Comparison of ENCODE assay signal across 8 mouse cellular contexts in genomic region chr4:117131890-117132793, GRCm38 (mm10). TPM values are rescaled to one million over a fixed set of nuclear protein-coding genes. Genes with fewer than 3 reads are reported as not detected.
DNase-seq lines count a peak whose midpoint lies in the region; ATAC-seq lines count a peak whose summit lies in the region.

No protein-coding gene starts in this region.

- WGBS in embryonic facial prominence, embryonic 10.5 days, result 6% methylated on average over 7 of the region's 7 CpGs
- WGBS in limb, embryonic 12.5 days, result 24% methylated on average over 7 of the region's 7 CpGs

- H3K9ac ChIP-seq in limb, embryonic 12.5 days (replicated peaks), result no peak overlapping the region

- H3K4me1 ChIP-seq in embryonic facial prominence, embryonic 10.5 days, result peaks cover 52% of the 10 kb centered on the region
- peaks cover 19% of the 10 kb centered on the region for H3K4me1 ChIP-seq in limb, embryonic 12.5 days (replicated peaks)

- peak; percentile 67 for DNase-seq in layer of hippocampus, adult 9-11 months
- no peak for DNase-seq in layer of hippocampus, postnatal 25 days (ENCODE audit: extremely low spot score in 1 of 2, low spot score in 1 of 2)
- DNase-seq in embryonic facial prominence, embryonic 10.5 days (ENCODE audit: low spot score), result peak; percentile 72
- peak; percentile 86 for DNase-seq in retina, embryonic 14.5 days (ENCODE audit: low spot score)
- DNase-seq in layer of hippocampus, adult 8-10 months (ENCODE audit: low spot score in 2 of 2), result no peak
- DNase-seq in kidney, adult 9 months, result no peak

- H3K4me2 ChIP-seq in limb, embryonic 12.5 days, result peak overlapping the region; percentile 95

- peaks cover 45% of the 10 kb centered on the region for H3K27me3 ChIP-seq in embryonic facial prominence, embryonic 10.5 days (replicated peaks; ENCODE audit: low read depth, poor library complexity, severe bottlenecking)
- peaks cover 35% of the 10 kb centered on the region for H3K27me3 ChIP-seq in limb, embryonic 12.5 days

- ATAC-seq in limb, embryonic 12.5 days (ENCODE audit: insufficient number of reproducible peaks, insufficient read depth, low FRiP score, low TSS enrichment, low read depth), result no peak
- no peak for ATAC-seq in inflammation-experienced regulatory T-cells, adult 6 months

- H3K9me3 ChIP-seq in embryonic facial prominence, embryonic 10.5 days, result no peaks in the 10 kb centered on the region
- H3K9me3 ChIP-seq in limb, embryonic 12.5 days, result no peaks in the 10 kb centered on the region

- H3K27ac ChIP-seq in embryonic facial prominence, embryonic 10.5 days (replicated peaks), result peak overlapping the region; percentile 49
- no peak overlapping the region for H3K27ac ChIP-seq in limb, embryonic 12.5 days

- H3K4me3 ChIP-seq in embryonic facial prominence, embryonic 10.5 days, result peak overlapping the region; percentile 92
- peak overlapping the region; percentile 85 for H3K4me3 ChIP-seq in limb, embryonic 12.5 days (replicated peaks)

- H3K36me3 ChIP-seq in embryonic facial prominence, embryonic 10.5 days (replicated peaks), result peaks cover 37% of the 10 kb centered on the region
- peaks cover 12% of the 10 kb centered on the region for H3K36me3 ChIP-seq in limb, embryonic 12.5 days

RNA-seq across cellular contexts. Expression of gene Plk3, which starts 1.6 kb away (rescaled TPM):
- 10 to 100 TPM; 10.9 to 11.9 TPM for total RNA-seq in layer of hippocampus, postnatal 25 days (2021)
- 7.9 and 15.1 TPM in 2 replicates for polyA plus RNA-seq in embryonic facial prominence, embryonic 10.5 days (2016; fragmentation: Nextera tagmentation; extraction: Ambion mirVana)
- polyA plus RNA-seq in limb, embryonic 12.5 days (2016; fragmentation: Nextera tagmentation; extraction: Ambion mirVana), result 2.5 and 2.7 TPM in 2 replicates
- polyA plus RNA-seq in inflammation-experienced regulatory T-cells, adult 6 months (2017; shearing (Covaris generic)), result 10 to 100 TPM; 13.4 to 19.8 (median 18.8) TPM
- 1 to 10 TPM; 9.0 to 10.0 (median 9.6) TPM for total RNA-seq in layer of hippocampus, adult 8-10 months (2022)

RNA-seq across cellular contexts. Expression of gene Tctex1d4, which starts 5.5 kb away (rescaled TPM):
- total RNA-seq in layer of hippocampus, postnatal 25 days (2021), result under 1 TPM; 0.27 to 0.75 TPM
- not detected in 2 replicates for polyA plus RNA-seq in embryonic facial prominence, embryonic 10.5 days (2016; fragmentation: Nextera tagmentation; extraction: Ambion mirVana)
- polyA plus RNA-seq in limb, embryonic 12.5 days (2016; fragmentation: Nextera tagmentation; extraction: Ambion mirVana), result not detected in 2 replicates
- polyA plus RNA-seq in inflammation-experienced regulatory T-cells, adult 6 months (2017; shearing (Covaris generic)), result 1 to 10 TPM; 2.0 to 4.1 (median 3.1) TPM
- total RNA-seq in layer of hippocampus, adult 8-10 months (2022), result under 1 TPM; 0.74 to 0.81 (median 0.78) TPM

RNA-seq across cellular contexts. Expression of gene Btbd19, which starts 6.6 kb away (rescaled TPM):
- total RNA-seq in layer of hippocampus, postnatal 25 days (2021), result 10 to 100 TPM; 10.5 to 12.1 TPM
- 3.6 and 4.0 TPM in 2 replicates for polyA plus RNA-seq in embryonic facial prominence, embryonic 10.5 days (2016; fragmentation: Nextera tagmentation; extraction: Ambion mirVana)
- polyA plus RNA-seq in limb, embryonic 12.5 days (2016; fragmentation: Nextera tagmentation; extraction: Ambion mirVana), result 4.2 and 5.1 TPM in 2 replicates
- polyA plus RNA-seq in inflammation-experienced regulatory T-cells, adult 6 months (2017; shearing (Covaris generic)), result 10 to 100 TPM; 24.8 to 27.2 (median 25.0) TPM
- 10 to 100 TPM; 12.9 to 18.3 (median 16.2) TPM for total RNA-seq in layer of hippocampus, adult 8-10 months (2022)

RNA-seq across cellular contexts. Expression of gene Rps8, which starts 23.9 kb away (rescaled TPM):
- total RNA-seq in layer of hippocampus, postnatal 25 days (2021), result 100 to 1,000 TPM; 437 to 521 TPM
- 897 and 923 TPM in 2 replicates for polyA plus RNA-seq in embryonic facial prominence, embryonic 10.5 days (2016; fragmentation: Nextera tagmentation; extraction: Ambion mirVana)
- 892 and 981 TPM in 2 replicates for polyA plus RNA-seq in limb, embryonic 12.5 days (2016; fragmentation: Nextera tagmentation; extraction: Ambion mirVana)
- polyA plus RNA-seq in inflammation-experienced regulatory T-cells, adult 6 months (2017; shearing (Covaris generic)), result 100 to 1,000 TPM; 670 to 888 (median 878) TPM
- total RNA-seq in layer of hippocampus, adult 8-10 months (2022), result 100 to 1,000 TPM; 448 to 635 (median 527) TPM

RNA-seq across cellular contexts. Expression of gene Ptch2, which starts 36.3 kb away (rescaled TPM):
- 1 to 10 TPM; 1.4 to 3.0 TPM for total RNA-seq in layer of hippocampus, postnatal 25 days (2021)
- polyA plus RNA-seq in embryonic facial prominence, embryonic 10.5 days (2016; fragmentation: Nextera tagmentation; extraction: Ambion mirVana), result 9.2 and 10.4 TPM in 2 replicates
- polyA plus RNA-seq in limb, embryonic 12.5 days (2016; fragmentation: Nextera tagmentation; extraction: Ambion mirVana), result 5.4 and 6.4 TPM in 2 replicates
- under 1 TPM in 2 of 3 experiments, not detected in 1; 0.15 to 0.24 TPM for polyA plus RNA-seq in inflammation-experienced regulatory T-cells, adult 6 months (2017; shearing (Covaris generic))
- total RNA-seq in layer of hippocampus, adult 8-10 months (2022), result 1 to 10 TPM; 1.7 to 3.4 (median 2.2) TPM

Comparison
In these comparisons a context has a peak if more than half of its experiments do, and no peak if none do; other contexts are left out.
1. DNase-seq: peak in layer of hippocampus, adult 9-11 months (single experiment), embryonic facial prominence, embryonic 10.5 days (single experiment) and retina, embryonic 14.5 days (single experiment); none in layer of hippocampus, postnatal 25 days (0 of 2), layer of hippocampus, adult 8-10 months (0 of 2) and kidney, adult 9 months (single experiment).